Mouse (Mus musculus) kidney, adult 11 months (tissue): Measurements from ENCODE around the gene Ntmt1.

Source experiments
- DNase-seq: peaks from one replicate; pipeline ENCODE4 v3.0.0; 2022

The Ntmt1 gene

GRCm38 (mm10) chr2:30784078-30784994, 23.3 kb upstream of the Ntmt1 start:
- DNase-seq, result no peak

GRCm38 (mm10) chr2:30787466-30787865, 20.2 kb upstream of the Ntmt1 start:
- DNase-seq, result no peak

- DNase-seq, result no peak
Observed at GRCm38 (mm10) chr2:30792061-30792460, 15.6 kb upstream of the Ntmt1 start.

GRCm38 (mm10) chr2:30794179-30795108, 13.2 kb upstream of the Ntmt1 start:
- DNase-seq, result peak; percentile 89

- no peak for DNase-seq
Observed at GRCm38 (mm10) chr2:30795271-30795888, 12.2 kb upstream of the Ntmt1 start.

GRCm38 (mm10) chr2:30795889-30796275, 11.7 kb upstream of the Ntmt1 start:
- DNase-seq, result no peak

GRCm38 (mm10) chr2:30796382-30796781, 11.2 kb upstream of the Ntmt1 start:
- peak; percentile 83 for DNase-seq

GRCm38 (mm10) chr2:30799456-30799855, 8.2 kb upstream of the Ntmt1 start:
- DNase-seq, result no peak

- DNase-seq, result no peak
Observed at GRCm38 (mm10) chr2:30800671-30801066, 7.0 kb upstream of the Ntmt1 start.

- DNase-seq, result no peak
Observed at GRCm38 (mm10) chr2:30801067-30801852, 6.4 kb upstream of the Ntmt1 start.

- DNase-seq, result no peak
Observed at GRCm38 (mm10) chr2:30803604-30804003, 4.0 kb upstream of the Ntmt1 start, which contains the start of gene 1700001O22Rik. TSS of gene 1700001O22Rik (minus strand) at chr2:30803661.

GRCm38 (mm10) chr2:30805983-30806382, 1.6 kb upstream of the Ntmt1 start:
- DNase-seq, result no peak

- DNase-seq, result no peak
Observed at GRCm38 (mm10) chr2:30807147-30807647, 429 bp upstream of the Ntmt1 start.

GRCm38 (mm10) chr2:30808296-30808655, 650 bp downstream of the Ntmt1 start:
- no peak for DNase-seq

- DNase-seq, result no peak
Observed at GRCm38 (mm10) chr2:30809503-30809902, 1.9 kb downstream of the Ntmt1 start.

- no peak for DNase-seq
Observed at GRCm38 (mm10) chr2:30810573-30810972, 2.9 kb downstream of the Ntmt1 start.

- DNase-seq, result no peak
Observed at GRCm38 (mm10) chr2:30816383-30816782, 8.8 kb downstream of the Ntmt1 start.

GRCm38 (mm10) chr2:30819873-30820272, 12.2 kb downstream of the Ntmt1 start:
- no peak for DNase-seq

- no peak for DNase-seq
Observed at GRCm38 (mm10) chr2:30821073-30821472, 13.4 kb downstream of the Ntmt1 start.

GRCm38 (mm10) chr2:30822460-30822859, 14.8 kb downstream of the Ntmt1 start:
- no peak for DNase-seq

- DNase-seq, result peak; percentile 66
Observed at GRCm38 (mm10) chr2:30823385-30824153, 15.9 kb downstream of the Ntmt1 start.
